Mouse (Mus musculus) embryonic facial prominence, embryonic 10.5 days (tissue): Measurements from ENCODE around the gene Atp2b4. TPM values are rescaled to one million over a fixed set of nuclear protein-coding genes. Genes with fewer than 3 reads are reported as not detected.
A peak's percentile ranks its signal among the peaks of the same experiment; 100 is the strongest.

Source experiments
- DNase-seq: peaks from one replicate; pipeline ENCODE4 v3.0.0-alpha.2; 2017; ENCODE audit warnings: low spot score
- H3K27ac ChIP-seq: fragments of 300-500 bp; sonication (generic); replicated peaks from 2 replicates; pipeline ENCODE4 v1.5.1; 2016; ENCODE audit warnings: mild to moderate bottlenecking
- H3K27me3 ChIP-seq: fragments of 300-500 bp; sonication (generic); replicated peaks from 2 replicates; pipeline ENCODE4 v1.6.1; 2016; ENCODE audit warnings: low read depth, mild to moderate bottlenecking; ENCODE audit not compliant: poor library complexity, severe bottlenecking
- H3K36me3 ChIP-seq: fragments of 300-500 bp; sonication (generic); replicated peaks from 2 replicates; pipeline ENCODE4 v1.6.1; 2016; ENCODE audit warnings: mild to moderate bottlenecking, moderate library complexity
- H3K4me1 ChIP-seq: fragments of 300-500 bp; sonication (generic); 2 replicates; pipeline ENCODE4 v1.6.1; 2016
- H3K4me3 ChIP-seq: fragments of 300-500 bp; sonication (generic); 2 replicates; pipeline ENCODE4 v1.5.1; 2016; ENCODE audit warnings: mild to moderate bottlenecking, moderate library complexity
- H3K9me3 ChIP-seq: fragments of 300-500 bp; sonication (generic); 2 replicates; pipeline ENCODE4 v1.6.1; 2016; ENCODE audit warnings: mild to moderate bottlenecking
- WGBS: fragments of 180-500 bp; shearing (Covaris S2); methylation state at CpG from one replicate; pipeline ENCODE4 v1.1.7; 2016; 5-methylcytosine and 5-hydroxymethylcytosine counted together
- polyA plus RNA-seq: library from polyadenylated mRNA; unstranded; fragments of >200 nt; fragmentation: Nextera tagmentation; extraction: Ambion mirVana; gene quantifications from 2 replicates; pipeline ENCODE4 v1.2.1, GENCODE M21; 2016

The Atp2b4 gene
- polyA plus RNA-seq, 1 experiment from 2014 or later = 5.2 TPM

DNA sequence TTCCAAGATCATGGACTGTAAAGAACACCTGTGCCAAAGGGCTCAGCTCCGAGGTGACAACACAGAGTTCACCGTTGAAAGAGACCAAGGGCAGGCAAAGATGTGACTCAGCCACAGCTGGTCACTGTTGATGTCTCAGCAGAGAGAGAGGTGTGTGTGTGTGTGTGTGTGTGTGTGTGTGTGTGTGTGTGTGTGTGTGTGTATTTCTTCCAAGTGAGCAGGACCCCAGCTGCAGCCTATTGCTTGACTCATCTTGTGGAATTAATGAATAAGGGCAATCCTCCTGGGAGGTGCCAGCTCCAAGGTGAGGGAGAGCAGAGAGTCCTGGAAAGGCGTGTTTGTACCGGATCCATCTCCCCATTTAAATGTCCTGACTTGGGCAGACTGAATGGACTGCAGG lies 35.5 kb downstream of the Atp2b4 start:
- Histone ChIP-seq H3K36me3 (peaks cover 9% of the 10 kb centered on the region; the same call in 1 of the 2 replicates), H3K27ac (peak overlapping the region; percentile 86), H3K4me3 (no peak overlapping the region), H3K4me1 (peaks cover 69% of the 10 kb centered on the region), H3K9me3 (no peaks in the 10 kb centered on the region), H3K27me3 (no peaks in the 10 kb centered on the region)
- DNase-seq = peak; percentile 19
- 68% methylated on average over 4 of the region's 4 CpGs for WGBS

DNA sequence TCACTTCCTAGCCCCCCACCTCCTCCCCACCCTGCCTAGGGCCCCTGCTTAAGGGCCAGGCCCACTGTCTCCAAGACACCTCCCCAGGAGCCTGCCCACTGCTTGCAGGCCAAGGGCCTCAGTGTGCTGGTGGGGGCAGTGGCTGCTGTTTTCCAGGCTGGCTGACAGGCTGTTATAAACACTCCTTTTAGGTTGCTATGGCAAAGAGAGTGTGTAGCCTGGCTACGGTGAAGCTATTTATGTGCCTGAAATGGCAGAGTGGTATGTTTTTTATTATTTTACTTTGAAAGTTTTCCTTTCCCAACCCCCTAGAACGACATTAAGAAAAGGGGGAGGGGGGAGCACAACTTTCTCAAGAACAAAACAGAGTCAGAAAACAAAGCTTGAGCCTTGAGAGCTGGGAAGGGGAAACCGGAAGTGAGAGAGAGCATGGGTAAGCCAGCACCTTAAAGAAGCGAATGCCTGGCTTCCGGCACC lies 37.9 kb downstream of the Atp2b4 start:
- 42% methylated on average over 5 of the region's 5 CpGs for WGBS
- Histone ChIP-seq H3K27ac (peak overlapping the region; percentile 79), H3K4me3 (no peak overlapping the region), H3K27me3 (no peaks in the 10 kb centered on the region), H3K9me3 (no peaks in the 10 kb centered on the region), H3K36me3 (no peaks in the 10 kb centered on the region), H3K4me1 (peaks cover 65% of the 10 kb centered on the region)
- peak; percentile 51 for DNase-seq

DNA sequence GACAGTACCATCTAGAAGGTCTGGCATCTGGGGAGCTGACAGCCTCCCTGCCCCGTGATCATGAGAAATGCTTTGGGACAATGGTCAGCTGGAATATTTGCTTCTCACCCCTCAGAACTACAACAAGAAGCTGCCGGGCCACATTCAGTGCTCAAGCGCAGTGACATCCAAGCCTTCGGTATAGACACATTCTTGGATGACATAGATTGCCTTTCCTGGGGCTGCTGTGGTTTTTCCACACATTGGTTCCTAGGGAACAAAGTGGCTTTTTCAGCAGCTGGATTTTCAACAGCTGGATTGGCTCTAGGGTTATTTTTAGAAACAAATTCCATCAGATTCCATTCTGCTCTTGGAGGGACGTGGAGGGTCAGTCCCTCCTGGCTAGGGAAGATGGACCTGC lies 39.6 kb downstream of the Atp2b4 start:
- Histone ChIP-seq H3K36me3 (no peaks in the 10 kb centered on the region), H3K27me3 (no peaks in the 10 kb centered on the region), H3K4me1 (peaks cover 48% of the 10 kb centered on the region), H3K9me3 (no peaks in the 10 kb centered on the region), H3K4me3 (no peak overlapping the region), H3K27ac (peak overlapping the region; percentile 36; the same call in 1 of the 2 replicates)
- no peak for DNase-seq
- 79% methylated on average over 5 of the region's 5 CpGs for WGBS

DNA sequence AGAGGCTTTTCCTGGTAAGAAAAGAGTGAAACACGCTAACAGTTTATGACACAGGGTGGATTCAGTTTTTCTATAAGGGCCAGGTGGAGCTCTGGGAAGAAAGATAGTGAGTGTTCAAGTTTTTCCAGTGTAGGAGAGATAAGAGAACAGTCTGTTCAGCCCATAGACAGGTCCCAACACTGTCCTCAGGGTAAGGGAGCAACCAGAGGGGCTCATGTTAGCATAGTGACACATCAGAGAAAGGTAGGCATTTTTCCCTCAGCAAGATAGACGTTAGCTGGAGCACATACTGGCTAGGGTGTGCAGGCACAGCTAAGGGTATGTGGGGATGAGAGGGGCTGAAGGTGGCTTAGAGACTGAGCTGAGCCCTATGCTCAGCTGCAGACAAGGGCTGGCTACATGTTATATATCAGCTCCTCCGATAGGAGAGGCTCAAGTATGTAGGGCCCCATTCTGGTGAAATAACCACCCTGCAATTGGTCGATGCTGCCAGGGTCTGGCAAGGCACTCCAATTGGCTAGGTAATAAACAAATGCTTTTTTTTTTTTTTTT lies 46.4 kb downstream of the Atp2b4 start:
- no peaks in the 10 kb centered on the region for H3K9me3 ChIP-seq
- H3K27ac ChIP-seq = no peak overlapping the region
- DNase-seq = no peak
- WGBS = 86% methylated on average over 4 of the region's 4 CpGs
- peaks cover 1% of the 10 kb centered on the region; the same call in 1 of the 2 replicates for H3K4me1 ChIP-seq
- H3K27me3 ChIP-seq = no peaks in the 10 kb centered on the region
- no peak overlapping the region for H3K4me3 ChIP-seq
- H3K36me3 ChIP-seq = no peaks in the 10 kb centered on the region

DNA sequence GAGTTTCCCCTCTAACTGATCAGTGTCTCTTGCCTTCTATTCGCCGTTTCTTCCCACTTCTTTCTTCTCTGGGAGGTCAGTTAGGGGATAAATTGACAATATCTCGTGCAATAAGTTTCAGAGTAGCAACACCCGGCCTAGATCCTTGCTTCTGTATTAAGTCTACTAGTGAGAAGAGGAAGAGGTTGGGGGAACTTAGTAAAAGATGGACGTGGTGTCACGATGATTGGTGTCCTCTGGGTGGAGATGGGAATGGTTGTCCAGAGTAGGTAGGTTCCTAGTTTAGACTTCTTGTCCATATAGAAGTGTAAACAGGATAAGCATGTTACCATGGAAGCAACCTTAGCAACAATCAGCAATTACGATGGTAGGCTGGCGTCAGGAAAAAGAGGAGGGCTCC lies 47.5 kb downstream of the Atp2b4 start:
- WGBS = 89% methylated on average over 8 of the region's 8 CpGs
- peaks cover 7% of the 10 kb centered on the region for H3K4me1 ChIP-seq
- H3K36me3 ChIP-seq = no peaks in the 10 kb centered on the region
- DNase-seq = no peak
- H3K4me3 ChIP-seq = no peak overlapping the region
- H3K27ac ChIP-seq = no peak overlapping the region
- no peaks in the 10 kb centered on the region for H3K9me3 ChIP-seq
- H3K27me3 ChIP-seq = no peaks in the 10 kb centered on the region

DNA sequence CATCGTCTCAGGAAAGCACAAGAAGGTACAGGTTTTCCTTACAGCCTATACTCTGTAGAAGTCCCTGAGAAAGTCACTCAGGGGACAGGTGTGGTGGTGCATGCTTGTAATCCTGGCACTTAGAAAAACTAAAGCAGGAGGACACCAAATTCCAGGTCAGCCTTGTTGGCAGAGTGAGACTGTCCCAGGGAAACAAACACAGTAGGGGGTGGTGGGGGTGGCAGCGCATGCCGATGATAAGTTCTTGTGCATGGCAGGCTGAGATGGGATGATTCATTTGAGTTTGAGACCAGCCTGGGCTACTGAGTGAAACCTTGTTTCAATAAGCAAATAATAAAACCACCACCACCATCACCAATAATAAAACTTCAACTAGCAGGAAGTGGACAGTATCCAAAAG lies 49.2 kb downstream of the Atp2b4 start:
- Histone ChIP-seq H3K36me3 (no peaks in the 10 kb centered on the region), H3K27ac (no peak overlapping the region), H3K4me1 (peaks cover 14% of the 10 kb centered on the region), H3K27me3 (no peaks in the 10 kb centered on the region; the same call in 1 of the 2 replicates), H3K9me3 (no peaks in the 10 kb centered on the region), H3K4me3 (no peak overlapping the region)
- DNase-seq = no peak
- WGBS = 82% methylated on average over 3 of the region's 3 CpGs

DNA sequence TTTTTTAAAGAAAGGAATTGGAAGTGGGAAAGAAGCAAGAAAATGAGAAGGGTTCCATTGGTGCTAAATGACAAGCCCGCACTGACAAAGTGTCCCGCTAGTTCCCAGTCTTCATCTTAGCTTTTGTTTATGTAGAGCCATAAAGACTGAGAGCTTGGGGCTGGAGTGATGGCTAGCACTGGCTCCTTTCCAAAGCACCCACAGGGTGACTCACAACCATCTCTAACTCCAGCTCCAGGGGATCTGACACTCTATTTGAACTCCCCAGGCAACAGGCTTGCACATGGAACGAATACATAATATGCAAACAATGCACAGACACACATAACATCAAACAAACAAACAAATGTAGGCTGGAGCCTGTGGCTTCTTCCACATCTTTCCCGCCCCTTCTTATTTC lies 50.9 kb downstream of the Atp2b4 start:
- no peaks in the 10 kb centered on the region for H3K9me3 ChIP-seq
- H3K27me3 ChIP-seq = peaks cover 10% of the 10 kb centered on the region
- H3K4me3 ChIP-seq = no peak overlapping the region
- DNase-seq = no peak
- 89% methylated on average over 4 of the region's 4 CpGs for WGBS
- H3K27ac ChIP-seq = no peak overlapping the region
- peaks cover 17% of the 10 kb centered on the region for H3K4me1 ChIP-seq
- no peaks in the 10 kb centered on the region for H3K36me3 ChIP-seq

DNA sequence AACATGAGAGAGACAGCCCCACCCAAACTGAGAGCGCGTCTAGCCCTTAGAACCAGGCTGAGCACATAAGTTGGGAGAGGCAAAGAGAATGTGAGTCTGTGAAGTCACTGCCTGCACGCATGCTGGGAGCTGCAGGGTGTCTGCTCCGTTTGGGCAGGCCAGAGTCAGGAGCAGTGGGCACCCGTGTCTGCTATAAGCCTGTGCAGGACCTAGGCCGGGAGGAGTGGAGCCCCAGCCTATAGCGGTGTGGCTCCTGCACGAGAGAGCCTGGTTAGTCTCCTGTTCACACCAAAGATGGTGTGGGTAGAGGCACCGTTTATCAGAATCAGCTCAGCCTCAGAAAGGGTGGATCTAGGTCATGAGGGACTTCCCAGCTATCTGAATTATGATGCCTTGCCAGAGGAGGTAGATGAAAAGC lies 55.8 kb downstream of the Atp2b4 start:
- DNase-seq = no peak
- Histone ChIP-seq H3K4me1 (peaks cover 46% of the 10 kb centered on the region), H3K27me3 (peaks cover 53% of the 10 kb centered on the region), H3K4me3 (no peak overlapping the region), H3K27ac (no peak overlapping the region; the same call in 1 of the 2 replicates), H3K9me3 (no peaks in the 10 kb centered on the region), H3K36me3 (no peaks in the 10 kb centered on the region)
- WGBS = 65% methylated on average over 9 of the region's 9 CpGs

DNA sequence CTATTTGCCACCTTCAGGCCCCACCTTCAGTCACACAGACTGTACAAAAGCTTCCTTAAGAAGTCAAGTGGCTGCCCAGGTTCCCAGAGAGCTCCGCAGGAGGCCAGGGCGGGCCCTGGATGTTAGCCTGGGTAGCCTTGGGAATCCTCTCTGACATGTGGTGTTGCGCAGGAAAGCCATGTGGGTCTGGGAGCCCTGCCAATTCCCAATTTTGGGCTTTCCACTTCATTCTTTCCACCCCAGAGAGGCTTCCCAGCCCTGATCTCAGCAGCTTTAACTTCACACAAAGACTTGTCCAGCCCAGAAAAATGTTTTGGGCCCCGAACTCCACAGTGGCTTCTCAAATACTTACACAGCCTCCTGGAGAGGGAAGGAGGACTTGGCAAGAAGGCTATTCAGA lies 56.2 kb downstream of the Atp2b4 start:
- H3K4me1 ChIP-seq = peaks cover 46% of the 10 kb centered on the region

DNA sequence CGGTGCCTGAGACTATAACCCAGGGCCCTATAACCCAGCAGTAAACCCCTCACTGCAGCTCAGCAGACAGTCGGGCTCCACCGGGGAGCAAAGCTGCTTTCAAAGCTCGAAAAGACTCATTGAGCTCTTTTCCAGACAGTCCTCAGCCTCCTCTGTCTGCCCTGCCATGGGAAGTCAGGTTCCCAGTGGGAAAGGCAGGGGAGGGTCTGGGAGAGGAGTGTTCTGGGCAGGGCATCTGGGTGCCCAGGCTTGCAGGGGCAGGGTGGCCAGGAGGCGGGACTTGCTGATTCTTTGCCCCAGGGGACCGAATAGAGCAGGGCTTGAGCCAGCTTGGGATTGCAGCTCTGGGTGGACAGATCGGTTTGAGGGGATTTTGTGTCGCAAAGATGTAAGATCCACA lies 58.3 kb downstream of the Atp2b4 start:
- Histone ChIP-seq H3K27ac (peak overlapping the region; percentile 75), H3K36me3 (no peaks in the 10 kb centered on the region), H3K27me3 (peaks cover 74% of the 10 kb centered on the region), H3K4me3 (no peak overlapping the region), H3K9me3 (no peaks in the 10 kb centered on the region), H3K4me1 (peaks cover 38% of the 10 kb centered on the region)
- no peak for DNase-seq
- WGBS = 33% methylated on average over 8 of the region's 8 CpGs

More for the DNA sequence above, 56.2 kb downstream of the Atp2b4 start:
- H3K27me3 ChIP-seq = peaks cover 56% of the 10 kb centered on the region
- H3K27ac ChIP-seq = no peak overlapping the region; the same call in 1 of the 2 replicates
- 80% methylated on average over 4 of the region's 4 CpGs for WGBS
- no peak for DNase-seq
- no peak overlapping the region for H3K4me3 ChIP-seq
- no peaks in the 10 kb centered on the region for H3K9me3 ChIP-seq
- no peaks in the 10 kb centered on the region for H3K36me3 ChIP-seq

DNA sequence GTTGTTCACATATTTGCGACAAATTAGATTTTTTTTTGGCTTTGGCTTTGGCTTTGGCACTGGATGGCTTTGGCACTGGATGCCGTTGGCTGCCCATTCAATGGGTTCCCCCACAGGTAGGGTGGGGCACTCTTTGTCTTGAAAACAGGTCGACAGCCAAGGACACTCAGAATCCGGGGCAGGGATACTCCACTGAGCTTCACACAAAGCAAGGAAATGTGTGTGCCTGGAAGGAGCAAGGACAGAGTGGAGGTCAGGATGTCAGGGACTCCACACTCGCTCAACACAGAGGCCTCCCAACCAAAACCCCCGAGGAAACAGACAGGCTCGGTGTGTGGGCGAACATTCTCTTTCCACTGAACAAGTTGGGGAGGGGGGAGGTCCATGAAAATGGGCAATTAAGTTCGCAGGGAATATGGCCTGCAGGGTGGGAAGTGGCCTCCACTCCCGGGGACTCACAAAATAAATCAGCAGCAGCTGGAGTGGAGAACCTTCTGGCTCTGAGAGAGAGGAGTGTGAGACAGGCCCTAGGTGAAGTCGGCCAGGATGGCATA lies 58.9 kb downstream of the Atp2b4 start:
- H3K27me3 ChIP-seq = peaks cover 76% of the 10 kb centered on the region
- 33% methylated on average over 11 of the region's 11 CpGs for WGBS
- H3K27ac ChIP-seq = peak overlapping the region; percentile 75
- no peak overlapping the region for H3K4me3 ChIP-seq
- H3K4me1 ChIP-seq = peaks cover 32% of the 10 kb centered on the region
- no peaks in the 10 kb centered on the region for H3K9me3 ChIP-seq
- H3K36me3 ChIP-seq = no peaks in the 10 kb centered on the region
- peak; percentile 52 for DNase-seq

DNA sequence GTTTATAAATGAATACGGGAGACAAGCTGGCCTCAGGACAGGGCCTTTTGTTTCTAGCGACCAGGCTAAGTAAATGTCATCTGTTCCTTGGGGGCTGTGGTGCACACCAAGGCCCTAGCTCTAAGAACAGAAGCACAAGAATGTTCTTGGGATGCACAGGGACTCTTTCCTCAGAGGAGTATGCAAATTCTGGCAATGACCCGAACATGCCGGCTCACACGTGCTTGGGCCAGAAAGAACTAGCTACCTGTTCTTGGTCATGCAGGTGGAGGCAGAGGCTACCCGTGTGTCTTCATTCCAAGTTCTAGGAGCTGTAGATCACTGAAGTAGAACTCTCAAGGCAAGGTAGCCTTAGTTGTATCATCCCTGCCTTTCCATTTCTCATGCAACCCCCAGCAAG lies 59.7 kb downstream of the Atp2b4 start:
- peak overlapping the region; percentile 75; the same call in 1 of the 2 replicates for H3K27ac ChIP-seq
- 74% methylated on average over 6 of the region's 6 CpGs for WGBS

DNA sequence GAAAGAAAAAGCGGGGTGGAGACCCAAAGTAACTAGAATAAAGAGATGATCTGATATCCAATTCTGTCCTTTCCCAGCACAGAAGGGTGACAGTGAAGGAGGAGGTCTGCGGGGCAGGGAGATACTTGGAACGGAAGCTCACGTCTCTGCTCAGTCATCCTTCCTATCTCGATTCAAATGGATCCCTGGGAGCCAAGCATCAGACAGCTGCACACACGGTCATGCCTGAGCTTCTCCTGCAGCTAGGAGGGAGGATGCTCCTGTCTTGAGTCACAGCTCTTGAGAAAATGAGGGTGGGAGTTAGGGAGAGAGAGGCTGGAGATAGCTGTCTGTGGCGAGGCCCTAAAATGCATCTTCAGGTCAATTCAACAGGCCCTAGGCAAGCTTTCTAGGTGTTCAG lies 64.2 kb downstream of the Atp2b4 start:
- H3K4me1 ChIP-seq = peaks cover 38% of the 10 kb centered on the region
- peaks cover 57% of the 10 kb centered on the region for H3K27me3 ChIP-seq
- peak overlapping the region; percentile 81; the same call in 1 of the 2 replicates for H3K27ac ChIP-seq
- peaks cover 5% of the 10 kb centered on the region for H3K36me3 ChIP-seq
- DNase-seq = no peak
- H3K9me3 ChIP-seq = no peaks in the 10 kb centered on the region
- WGBS = 77% methylated on average over 7 of the region's 7 CpGs
- no peak overlapping the region for H3K4me3 ChIP-seq

More for the DNA sequence above, 59.7 kb downstream of the Atp2b4 start:
- no peak for DNase-seq
- Histone ChIP-seq H3K36me3 (no peaks in the 10 kb centered on the region), H3K27me3 (peaks cover 82% of the 10 kb centered on the region), H3K4me3 (no peak overlapping the region), H3K4me1 (peaks cover 37% of the 10 kb centered on the region), H3K9me3 (no peaks in the 10 kb centered on the region)
